Mouse (Mus musculus) liver, embryonic 13.5 days (tissue): ENCODE measurements at regions not wholly inside any gene's neighbourhood (a gene's known extent, or its start where the extent isn't known, plus 50 kb on each side); places are given as distances from the start of the nearest gene placed in this dataset.

Source experiments
- ATAC-seq: fragments of 200-750 bp; cut with Nextera tagmentation; 2 replicates; pipeline ENCODE4 v1.8.0; 2017; ENCODE audit warnings: low read depth, mild to moderate bottlenecking, moderate number of reproducible peaks, moderate library complexity
- DNase-seq: peaks from one replicate; pipeline ENCODE4 v3.0.0; 2022
- H3K27ac ChIP-seq: fragments of 300-500 bp; sonication (generic); 2 replicates; pipeline ENCODE4 v1.5.1; 2015; ENCODE audit warnings: moderate library complexity, mild to moderate bottlenecking, inconsistent platforms
- H3K27me3 ChIP-seq: fragments of 300-500 bp; sonication (generic); 2 replicates; pipeline ENCODE4 v1.6.1; 2015; ENCODE audit warnings: mild to moderate bottlenecking, inconsistent platforms
- H3K36me3 ChIP-seq: fragments of 300-500 bp; sonication (generic); 2 replicates; pipeline ENCODE4 v1.6.1; 2015; ENCODE audit warnings: mild to moderate bottlenecking, inconsistent platforms
- H3K4me1 ChIP-seq: fragments of 300-500 bp; sonication (generic); replicated peaks from 2 replicates; pipeline ENCODE4 v1.6.1; 2015; ENCODE audit warnings: inconsistent platforms
- H3K4me2 ChIP-seq: fragments of 300-500 bp; sonication (generic); 2 replicates; pipeline ENCODE4 v1.6.1; 2015; ENCODE audit warnings: inconsistent platforms, mild to moderate bottlenecking, moderate library complexity
- H3K4me3 ChIP-seq: fragments of 300-500 bp; sonication (generic); replicated peaks from 2 replicates; pipeline ENCODE4 v1.5.1; 2015; ENCODE audit warnings: mild to moderate bottlenecking, inconsistent platforms
- H3K9ac ChIP-seq: fragments of 300-500 bp; sonication (generic); 2 replicates; pipeline ENCODE4 v1.6.1; 2015; ENCODE audit warnings: mild to moderate bottlenecking, inconsistent platforms
- H3K9me3 ChIP-seq: fragments of 300-500 bp; sonication (generic); replicated peaks from 2 replicates; pipeline ENCODE4 v1.6.1; 2016; ENCODE audit warnings: inconsistent platforms
- WGBS: fragments of 180-500 bp; shearing (Covaris S2); methylation state at CpG from one replicate; pipeline ENCODE4 v1.1.7; 2015; ENCODE audit not compliant: insufficient replicate concordance; 5-methylcytosine and 5-hydroxymethylcytosine counted together

GRCm38 (mm10) chr9:41474945-41475297 lies 313.4 kb upstream of the Ubash3b start:
- no peaks in the 10 kb centered on the region for H3K9me3 ChIP-seq
- H3K36me3 ChIP-seq = no peaks in the 10 kb centered on the region
- WGBS = 52% methylated on average over 6 of the region's 6 CpGs
- no peak overlapping the region for H3K9ac ChIP-seq
- no peak overlapping the region for H3K4me2 ChIP-seq
- no peak overlapping the region for H3K4me3 ChIP-seq
- ATAC-seq = no peak
- no peak overlapping the region for H3K27ac ChIP-seq
- H3K27me3 ChIP-seq = no peaks in the 10 kb centered on the region
- no peaks in the 10 kb centered on the region for H3K4me1 ChIP-seq
- DNase-seq = no peak

DNA sequence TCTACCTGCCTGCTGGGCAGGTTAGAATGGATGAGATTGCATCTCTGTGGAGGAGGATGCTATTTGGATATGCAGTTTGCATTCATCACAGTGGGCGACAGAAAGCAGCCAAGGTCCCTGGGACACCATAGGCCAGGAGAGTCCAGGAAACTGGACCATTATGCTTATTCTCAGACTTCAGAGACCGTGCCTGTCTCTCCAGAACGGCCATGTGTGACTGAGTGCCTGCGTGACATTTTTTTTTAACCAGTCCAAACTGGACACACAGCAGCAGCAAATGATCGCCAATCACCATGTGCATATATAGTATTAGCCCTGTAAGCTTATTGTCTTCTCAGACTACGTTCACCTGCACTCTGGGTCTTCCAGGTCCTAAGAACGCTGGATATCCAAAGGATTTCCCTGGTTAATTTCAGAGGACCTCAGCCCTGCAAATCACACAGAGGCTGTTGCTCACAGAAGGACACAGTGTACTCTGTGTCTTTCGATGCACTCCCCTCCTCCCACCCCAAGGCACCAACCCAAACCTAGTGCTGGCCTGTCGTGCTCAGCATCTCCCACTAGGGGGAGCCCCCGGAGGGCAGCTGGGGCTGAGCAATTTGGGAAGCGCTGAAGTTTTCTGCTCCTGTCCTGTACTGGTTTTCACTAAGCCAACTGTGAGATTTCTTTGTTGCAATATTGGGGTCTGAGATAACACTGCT lies 312.9 kb upstream of the Ubash3b start:
- Histone ChIP-seq H3K4me1 (no peaks in the 10 kb centered on the region), H3K9ac (no peak overlapping the region), H3K27ac (no peak overlapping the region), H3K4me3 (no peak overlapping the region), H3K9me3 (no peaks in the 10 kb centered on the region), H3K4me2 (no peak overlapping the region), H3K36me3 (no peaks in the 10 kb centered on the region), H3K27me3 (no peaks in the 10 kb centered on the region)
- ATAC-seq (no peak), DNase-seq (peak; percentile 10)
- 39% methylated on average over 11 of the region's 11 CpGs for WGBS

- Histone ChIP-seq H3K9ac (no peak overlapping the region), H3K27ac (no peak overlapping the region), H3K4me3 (no peak overlapping the region), H3K4me1 (no peaks in the 10 kb centered on the region), H3K9me3 (no peaks in the 10 kb centered on the region), H3K36me3 (no peaks in the 10 kb centered on the region), H3K27me3 (no peaks in the 10 kb centered on the region), H3K4me2 (no peak overlapping the region)
- ATAC-seq = no peak
- DNase-seq = no peak
- 53% methylated on average over 5 of the region's 5 CpGs for WGBS
Measured at GRCm38 (mm10) chr9:41473506-41473905, 312.0 kb upstream of the Ubash3b start.

DNA sequence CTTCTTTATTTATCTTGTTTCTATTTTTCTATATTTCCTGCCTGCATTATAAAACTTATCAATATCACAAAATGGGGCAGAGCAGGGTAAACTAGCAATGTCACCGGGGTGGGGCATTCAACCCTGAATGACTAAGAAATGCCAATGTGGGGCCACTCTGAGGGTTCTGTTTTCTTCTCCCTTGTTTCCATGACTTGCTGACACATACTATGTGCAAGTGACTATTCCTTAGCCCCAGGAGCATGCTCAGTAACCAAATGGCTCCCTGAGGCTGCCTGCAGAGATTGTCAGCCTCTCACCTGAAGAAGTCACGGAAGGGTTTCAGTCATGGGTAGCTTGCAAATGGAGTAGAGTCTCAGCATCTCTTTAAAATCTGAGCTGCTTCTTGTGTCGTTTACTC lies 309.8 kb upstream of the Ubash3b start:
- Histone ChIP-seq H3K36me3 (no peaks in the 10 kb centered on the region), H3K9ac (no peak overlapping the region), H3K27ac (no peak overlapping the region), H3K4me3 (no peak overlapping the region), H3K9me3 (no peaks in the 10 kb centered on the region), H3K4me2 (no peak overlapping the region), H3K27me3 (no peaks in the 10 kb centered on the region), H3K4me1 (no peaks in the 10 kb centered on the region)
- 62% methylated on average over 3 of the region's 3 CpGs for whole genome bisulfite sequencing
- ATAC-seq (no peak), DNase-seq (no peak)

GRCm38 (mm10) chr9:41470010-41470409 lies 308.5 kb upstream of the Ubash3b start:
- Histone ChIP-seq H3K36me3 (no peaks in the 10 kb centered on the region), H3K4me1 (no peaks in the 10 kb centered on the region), H3K4me3 (no peak overlapping the region), H3K4me2 (no peak overlapping the region), H3K9me3 (no peaks in the 10 kb centered on the region), H3K27me3 (no peaks in the 10 kb centered on the region), H3K27ac (no peak overlapping the region), H3K9ac (no peak overlapping the region)
- DNase-seq (no peak), ATAC-seq (no peak)
- 61% methylated on average over 6 of the region's 6 CpGs for WGBS

DNA sequence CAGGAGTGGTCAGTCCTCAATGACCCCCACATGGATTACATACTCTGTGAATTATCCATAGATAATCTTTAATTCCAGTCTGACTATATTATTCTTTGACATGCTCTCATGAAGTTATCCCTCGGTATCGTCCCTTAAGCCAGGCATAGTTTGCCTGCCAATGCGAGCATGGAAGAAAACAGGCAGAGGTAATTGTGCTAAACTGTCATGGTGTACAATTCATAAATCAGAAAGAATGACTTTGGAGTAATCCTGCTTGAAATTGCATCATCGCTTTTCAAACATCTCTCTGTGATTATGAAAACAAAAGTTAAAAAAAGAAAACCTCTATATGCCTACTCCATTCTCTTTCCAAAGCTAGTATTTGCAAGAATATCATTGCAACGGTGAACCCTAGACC lies 307.9 kb upstream of the Ubash3b start:
- Histone ChIP-seq H3K4me1 (no peaks in the 10 kb centered on the region), H3K36me3 (no peaks in the 10 kb centered on the region), H3K4me3 (no peak overlapping the region), H3K27me3 (no peaks in the 10 kb centered on the region), H3K4me2 (no peak overlapping the region), H3K9ac (no peak overlapping the region), H3K9me3 (no peaks in the 10 kb centered on the region), H3K27ac (no peak overlapping the region)
- 70% methylated on average over 5 of the region's 5 CpGs for WGBS
- ATAC-seq (no peak), DNase-seq (no peak)

DNA sequence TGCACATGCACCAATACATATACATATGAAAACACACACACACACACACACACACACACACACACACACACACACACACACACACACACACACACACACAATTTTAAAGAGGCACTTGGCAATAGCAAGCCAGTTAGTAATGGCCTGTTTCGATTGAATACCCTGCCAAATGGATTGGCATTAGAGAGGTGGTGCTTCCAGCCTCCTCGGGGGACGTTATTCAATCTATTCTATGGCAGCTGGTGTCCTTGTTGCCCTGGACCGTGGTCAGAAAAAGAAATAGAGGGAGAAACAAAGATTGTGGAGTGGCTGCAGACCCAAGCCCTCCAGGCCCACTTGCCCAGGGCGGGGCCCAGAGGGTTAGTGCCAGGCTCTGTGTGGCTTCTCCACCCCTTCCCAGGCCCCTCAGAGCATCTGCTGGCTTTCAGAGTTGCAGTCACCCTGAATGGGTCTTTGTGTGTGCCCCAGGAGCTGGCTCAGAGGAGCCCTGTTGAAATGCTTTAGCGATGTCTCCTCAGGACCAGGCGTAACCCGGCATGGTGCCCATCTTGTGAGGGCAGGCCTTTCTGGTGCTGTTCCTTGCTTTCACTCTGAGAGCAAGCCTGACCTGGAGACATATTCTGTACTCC lies 302.7 kb upstream of the Ubash3b start:
- ATAC-seq (no peak), DNase-seq (no peak)
- H3K36me3 ChIP-seq = no peaks in the 10 kb centered on the region
- no peaks in the 10 kb centered on the region for H3K4me1 ChIP-seq
- WGBS = 70% methylated on average over 8 of the region's 8 CpGs
- no peak overlapping the region for H3K4me2 ChIP-seq
- no peaks in the 10 kb centered on the region for H3K9me3 ChIP-seq
- H3K4me3 ChIP-seq = no peak overlapping the region
- H3K27me3 ChIP-seq = no peaks in the 10 kb centered on the region
- no peak overlapping the region for H3K9ac ChIP-seq
- no peak overlapping the region for H3K27ac ChIP-seq

DNA sequence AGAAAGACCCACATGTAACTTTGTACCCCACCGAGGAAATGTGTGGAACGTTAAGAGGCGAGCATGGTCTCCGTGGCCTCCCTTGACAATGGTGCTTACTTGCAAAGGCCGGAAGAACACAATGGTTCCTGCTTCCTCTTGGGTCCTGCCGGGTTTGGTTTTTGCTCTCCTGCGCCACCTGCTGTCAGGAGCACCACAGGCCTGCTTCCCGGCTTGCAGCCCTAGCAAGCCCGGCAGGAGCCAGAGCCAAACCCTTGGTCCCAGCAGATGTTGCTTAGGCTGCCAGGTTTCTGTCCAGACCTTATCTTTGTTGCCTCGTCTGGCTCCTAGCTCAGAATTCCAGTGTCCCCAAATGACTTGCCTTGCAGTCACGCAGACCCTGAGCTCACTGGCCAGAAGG lies 300.2 kb upstream of the Ubash3b start:
- H3K4me2 ChIP-seq = no peak overlapping the region
- H3K4me1 ChIP-seq = no peaks in the 10 kb centered on the region
- H3K9me3 ChIP-seq = no peaks in the 10 kb centered on the region
- H3K36me3 ChIP-seq = no peaks in the 10 kb centered on the region
- no peaks in the 10 kb centered on the region for H3K27me3 ChIP-seq
- DNase-seq (peak; percentile 23), ATAC-seq (no peak)
- no peak overlapping the region for H3K4me3 ChIP-seq
- WGBS = 13% methylated on average over 11 of the region's 11 CpGs
- H3K27ac ChIP-seq = no peak overlapping the region
- no peak overlapping the region for H3K9ac ChIP-seq

GRCm38 (mm10) chr9:41460709-41461108 lies 299.2 kb upstream of the Ubash3b start:
- WGBS = 63% methylated on average over 6 of the region's 6 CpGs
- no peak for ATAC-seq

GRCm38 (mm10) chr9:41457003-41457402 lies 295.5 kb upstream of the Ubash3b start:
- Histone ChIP-seq H3K36me3 (no peaks in the 10 kb centered on the region), H3K4me1 (no peaks in the 10 kb centered on the region), H3K27me3 (no peaks in the 10 kb centered on the region), H3K27ac (no peak overlapping the region), H3K4me3 (no peak overlapping the region), H3K4me2 (no peak overlapping the region), H3K9ac (no peak overlapping the region), H3K9me3 (no peaks in the 10 kb centered on the region)
- DNase-seq = no peak
- no peak for ATAC-seq
- WGBS = 69% methylated on average over 3 of the region's 3 CpGs

More at GRCm38 (mm10) chr9:41460709-41461108, 299.2 kb upstream of the Ubash3b start:
- Histone ChIP-seq H3K27ac (no peak overlapping the region), H3K27me3 (no peaks in the 10 kb centered on the region), H3K4me3 (no peak overlapping the region), H3K9me3 (no peaks in the 10 kb centered on the region), H3K36me3 (no peaks in the 10 kb centered on the region), H3K4me2 (no peak overlapping the region), H3K9ac (no peak overlapping the region), H3K4me1 (no peaks in the 10 kb centered on the region)
- DNase-seq = no peak

DNA sequence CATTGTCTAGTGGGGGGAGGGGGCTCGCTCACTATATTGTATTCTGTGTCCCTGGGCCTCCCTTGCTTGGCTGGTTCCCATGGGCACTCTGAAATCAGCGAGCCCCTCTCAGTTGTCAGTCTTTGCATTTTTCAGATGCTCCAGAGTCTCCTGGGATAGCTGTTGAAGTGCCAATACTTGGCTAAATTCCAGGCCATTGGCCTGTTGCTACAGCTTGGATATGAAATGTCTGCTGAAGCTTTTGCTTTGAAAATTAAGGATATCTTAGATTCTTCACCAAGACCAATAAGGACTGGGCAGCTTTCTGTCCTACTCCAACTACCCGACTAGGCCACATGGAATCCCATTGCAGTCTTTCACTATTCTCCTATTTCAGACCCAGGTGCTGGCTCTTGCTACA lies 290.2 kb upstream of the Ubash3b start:
- no peak overlapping the region for H3K9ac ChIP-seq
- no peaks in the 10 kb centered on the region for H3K27me3 ChIP-seq
- DNase-seq (no peak), ATAC-seq (no peak)
- H3K36me3 ChIP-seq = no peaks in the 10 kb centered on the region
- no peaks in the 10 kb centered on the region for H3K4me1 ChIP-seq
- no peak overlapping the region for H3K4me3 ChIP-seq
- no peaks in the 10 kb centered on the region for H3K9me3 ChIP-seq
- no peak overlapping the region for H3K27ac ChIP-seq
- no peak overlapping the region for H3K4me2 ChIP-seq
- WGBS = 52% methylated on average over 3 of the region's 3 CpGs

- H3K9me3 ChIP-seq = no peaks in the 10 kb centered on the region
- ATAC-seq = no peak
- WGBS = 52% methylated on average over 4 of the region's 4 CpGs
- H3K4me1 ChIP-seq = no peaks in the 10 kb centered on the region
- H3K4me3 ChIP-seq = no peak overlapping the region
- no peaks in the 10 kb centered on the region for H3K27me3 ChIP-seq
- no peak overlapping the region for H3K9ac ChIP-seq
- no peak overlapping the region for H3K27ac ChIP-seq
- H3K4me2 ChIP-seq = no peak overlapping the region
- DNase-seq = no peak
- H3K36me3 ChIP-seq = no peaks in the 10 kb centered on the region
Measured at GRCm38 (mm10) chr9:41449233-41449632, 287.7 kb upstream of the Ubash3b start.
